Mouse (Mus musculus) lung, embryonic 14.5 days (tissue): ENCODE measurements at regions not wholly inside any gene's neighbourhood (a gene's known extent, or its start where the extent isn't known, plus 50 kb on each side); places are given as distances from the start of the nearest gene placed in this dataset.
A peak's percentile ranks its signal among the peaks of the same experiment; 100 is the strongest.
"Not testable (repeated sequence)": the region's sequence is repeated elsewhere in the genome, so short reads cannot be mapped to it uniquely, and the experiment has no call there.

ENCODE experiments used
- ATAC-seq: fragments of 200-750 bp; cut with Nextera tagmentation; 2 replicates; pipeline ENCODE4 v1.8.0; 2017; ENCODE audit warnings: mild to moderate bottlenecking, moderate TSS enrichment, moderate library complexity; ENCODE audit not compliant: insufficient read depth
- DNase-seq: peaks from one replicate; pipeline ENCODE4 v3.0.0-alpha.2; 2015
- H3K27ac ChIP-seq: fragments of 300-500 bp; sonication (generic); 2 replicates; pipeline ENCODE4 v1.5.1; 2014; ENCODE audit warnings: low read depth, mild to moderate bottlenecking, moderate library complexity
- H3K27me3 ChIP-seq: fragments of 300-500 bp; sonication (generic); 2 replicates; pipeline ENCODE4 v1.6.1; 2014; ENCODE audit warnings: low read length, control low read depth; ENCODE audit not compliant: insufficient read depth
- H3K36me3 ChIP-seq: fragments of 300-500 bp; sonication (generic); 2 replicates; pipeline ENCODE4 v1.6.1; 2014; ENCODE audit warnings: control low read depth; ENCODE audit not compliant: insufficient read depth
- H3K4me1 ChIP-seq: fragments of 300-500 bp; sonication (generic); 2 replicates; pipeline ENCODE4 v1.6.1; 2014; ENCODE audit warnings: antibody characterized with exemption, control low read depth; ENCODE audit not compliant: insufficient read depth
- H3K4me2 ChIP-seq: fragments of 300-500 bp; sonication (generic); 2 replicates; pipeline ENCODE4 v1.6.1; 2014; ENCODE audit warnings: mild to moderate bottlenecking
- H3K4me3 ChIP-seq: fragments of 300-500 bp; sonication (generic); 2 replicates; pipeline ENCODE4 v1.5.1; 2014; ENCODE audit warnings: low read depth, low read length
- H3K9ac ChIP-seq: fragments of 300-500 bp; sonication (generic); 2 replicates; pipeline ENCODE4 v1.6.1; 2014
- H3K9me3 ChIP-seq: fragments of 300-500 bp; sonication (generic); 2 replicates; pipeline ENCODE4 v1.6.1; 2016; ENCODE audit warnings: low read depth, low read length, control low read depth
- CTCF ChIP-seq: IDR thresholded peaks from 2 replicates; pipeline ENCODE4 v1.5.1; 2016; ENCODE audit warnings: antibody characterized with exemption, low read depth
- WGBS: fragments of 180-500 bp; shearing (Covaris S2); extraction: QIAGEN DNeasy Blood & Tissue Kit; methylation state at CpG from one replicate; pipeline ENCODE4 v1.1.7; 2014; 5-methylcytosine and 5-hydroxymethylcytosine counted together

DNA sequence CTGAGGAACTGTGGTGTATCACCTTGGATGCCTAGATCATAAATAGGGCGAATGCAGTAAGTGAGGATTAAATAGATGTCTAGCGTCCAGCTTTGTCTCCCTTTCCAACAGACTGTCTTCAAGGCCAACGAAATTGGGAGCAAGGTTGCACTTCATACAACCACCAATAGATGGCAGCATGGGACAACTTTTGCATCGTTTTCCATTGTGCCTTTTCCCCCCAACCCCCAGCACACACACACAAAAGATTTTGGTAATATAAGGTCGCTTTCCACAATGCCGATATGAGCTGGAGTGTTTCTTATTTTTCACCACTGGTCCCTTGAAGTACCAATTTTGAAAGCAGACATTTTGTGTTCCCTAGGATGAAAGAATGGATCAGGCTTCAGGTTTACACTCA is 304.7 kb downstream of the BC048507 start:
- H3K9ac ChIP-seq, H3K9me3 ChIP-seq, ATAC-seq, H3K36me3 ChIP-seq, H3K4me1 ChIP-seq, H3K4me2 ChIP-seq, H3K27ac ChIP-seq, H3K4me3 ChIP-seq, H3K27me3 ChIP-seq: not testable (repeated sequence)
- WGBS = 33% methylated on average over 6 of the region's 6 CpGs
- TF ChIP-seq CTCF = peak; percentile 46
- DNase-seq = peak; percentile 19

GRCm38 (mm10) chr13:68173456-68173855 is 310.3 kb downstream of the BC048507 start:
- not testable (repeated sequence) for H3K9me3 ChIP-seq, H3K27ac ChIP-seq, ATAC-seq, H3K36me3 ChIP-seq, H3K4me1 ChIP-seq, H3K4me2 ChIP-seq, H3K27me3 ChIP-seq, H3K4me3 ChIP-seq, DNase-seq, H3K9ac ChIP-seq
- WGBS = 79% methylated on average over 10 of the region's 10 CpGs
